In genomic region chr2:18917380-18917750, GRCm38 (mm10) we compare ENCODE assay signal across 15 mouse cellular contexts.
DNase-seq lines count a peak whose midpoint lies in the region; ATAC-seq and TF ChIP-seq lines count a peak whose summit lies in the region.
"Had no signal": no experiment of that assay in that cellular context is flagged by ENCODE, and none has a peak within 500 bp of the region (broad histone marks: within the 10 kb centered on the region; RNA-seq: fewer than 3 reads in every experiment).

No protein-coding gene starts in this region.

- no peaks in the 10 kb centered on the region for H3K36me3 ChIP-seq in kidney, adult 2 months (ENCODE audit: control insufficient read depth, insufficient read depth, low read length)
- H3K36me3 ChIP-seq: midbrain, embryonic 10.5 days had no signal

- TF ChIP-seq CTCF in kidney, adult 2 months (conservative IDR thresholded peaks at IDR 0.05; ENCODE audit: insufficient read depth, insufficient read length, low read depth, low read length), result no peak

- H3K4me1 ChIP-seq in kidney, adult 2 months (ENCODE audit: control insufficient read depth, insufficient read depth, low read length), result peaks cover 7% of the 10 kb centered on the region; the same call in 1 of the 2 replicates

- H3K4me3 ChIP-seq in kidney, adult 2 months (ENCODE audit: insufficient read depth, low read depth, low read length), result no peak overlapping the region
- H3K4me3 ChIP-seq: midbrain, embryonic 10.5 days had no signal

- no peak for TF ChIP-seq POLR2A in kidney, adult 2 months (IDR thresholded peaks at IDR 0.05; ENCODE audit: low read depth, low read length)

- ATAC-seq in CD4-positive, CD25-positive, alpha-beta regulatory T cell, adult 4 months, result peak; percentile 43
- peak; percentile 39; the same call in 1 of the 2 replicates for ATAC-seq in erythroid progenitor cell, adult 5-6 weeks (replicated peaks; ENCODE audit: low FRiP score, poor library complexity, severe bottlenecking)
- ATAC-seq: intestine, postnatal 0 days had no signal

- no peak overlapping the region for H3K27ac ChIP-seq in kidney, adult 2 months (ENCODE audit: insufficient read depth, low read depth, low read length)
- H3K27ac ChIP-seq: midbrain, embryonic 10.5 days had no signal

- 85% methylated on average over 1 of the region's 1 CpGs for WGBS in kidney, adult 2 months

- peak; percentile 33 for DNase-seq in kidney, adult 9 months
- no peak for DNase-seq in kidney, adult 2 months
- DNase-seq in natural killer cell, adult 2 months (ENCODE audit: low spot score in 2 of 2), result peak; percentile 54 to 69
- DNase-seq in layer of hippocampus, adult 8-10 months (ENCODE audit: low spot score in 2 of 2), result no peak
- no peak for DNase-seq in lung, postnatal 25 days (ENCODE audit: low spot score)
- DNase-seq in frontal cortex, postnatal 10 days (ENCODE audit: low spot score in 2 of 2), result no peak
- DNase-seq: cerebellum, adult 18-20 months; embryo, embryonic 11 days; heart, adult 18-20 months; heart, postnatal 14 days; spleen, adult 18-20 months had no signal

- no peaks in the 10 kb centered on the region for H3K27me3 ChIP-seq in kidney, adult 2 months (replicated peaks; ENCODE audit: control insufficient read depth, insufficient read depth, low read length)

Comparison
In these comparisons a context has a peak if more than half of its experiments do, and no peak if none do; other contexts are left out.
1. DNase-seq: peak in kidney, adult 9 months (single experiment) and natural killer cell, adult 2 months (2 of 2); none in kidney, adult 2 months (single experiment), layer of hippocampus, adult 8-10 months (0 of 2), lung, postnatal 25 days (single experiment) and frontal cortex, postnatal 10 days (0 of 2).